Mouse (Mus musculus): ENCODE results near the gene Slc45a1.
"Not testable (repeated sequence)": the region's sequence is repeated elsewhere in the genome, so short reads cannot be mapped to it uniquely, and the experiment has no call there.

The Slc45a1 gene

GRCm38 (mm10) chr4:150603366-150604061, 48.5 kb downstream of the Slc45a1 start:
- no peak for DNase-seq (ENCODE audit: low spot score)

GRCm38 (mm10) chr4:150601489-150601888, 50.5 kb downstream of the Slc45a1 start:
- no peak for DNase-seq (ENCODE audit: low spot score)

DNA sequence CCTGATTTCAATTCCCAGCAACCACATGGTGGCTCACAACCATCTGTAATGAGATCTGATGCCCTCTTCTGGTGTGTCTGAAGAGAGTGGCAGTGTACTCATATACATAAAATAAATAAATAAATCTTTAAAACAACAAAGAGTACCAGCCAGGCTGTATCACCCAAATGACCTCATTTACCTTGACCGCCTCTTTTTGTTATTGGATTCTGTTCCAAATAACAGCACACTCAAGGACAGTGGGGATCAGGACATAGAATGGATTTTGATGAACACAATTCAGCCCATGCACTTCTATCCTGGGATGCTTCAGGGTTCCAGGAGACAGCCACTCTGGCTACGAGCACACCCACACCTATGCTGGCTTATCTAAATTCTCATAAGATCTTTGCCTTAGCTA, 51.5 kb downstream of the Slc45a1 start:
- not testable (repeated sequence) for DNase-seq (ENCODE audit: low spot score)

GRCm38 (mm10) chr4:150599119-150599992, 52.6 kb downstream of the Slc45a1 start:
- DNase-seq (ENCODE audit: low spot score) = no peak

GRCm38 (mm10) chr4:150598686-150599085, 53.3 kb downstream of the Slc45a1 start:
- no peak for DNase-seq (ENCODE audit: low spot score)

- no peak for DNase-seq (ENCODE audit: low spot score)
Measured at GRCm38 (mm10) chr4:150595991-150596390, 56.0 kb downstream of the Slc45a1 start.

GRCm38 (mm10) chr4:150595071-150595470, 56.9 kb downstream of the Slc45a1 start:
- no peak for DNase-seq (ENCODE audit: low spot score)

GRCm38 (mm10) chr4:150594298-150594829, 57.6 kb downstream of the Slc45a1 start:
- no peak for DNase-seq (ENCODE audit: low spot score)

GRCm38 (mm10) chr4:150593473-150594217, 58.3 kb downstream of the Slc45a1 start:
- no peak for DNase-seq (ENCODE audit: low spot score)

GRCm38 (mm10) chr4:150592087-150592486, 59.9 kb downstream of the Slc45a1 start:
- DNase-seq (ENCODE audit: low spot score) = no peak

- DNase-seq (ENCODE audit: low spot score) = no peak
Measured at GRCm38 (mm10) chr4:150591602-150592001, 60.4 kb downstream of the Slc45a1 start.

DNA sequence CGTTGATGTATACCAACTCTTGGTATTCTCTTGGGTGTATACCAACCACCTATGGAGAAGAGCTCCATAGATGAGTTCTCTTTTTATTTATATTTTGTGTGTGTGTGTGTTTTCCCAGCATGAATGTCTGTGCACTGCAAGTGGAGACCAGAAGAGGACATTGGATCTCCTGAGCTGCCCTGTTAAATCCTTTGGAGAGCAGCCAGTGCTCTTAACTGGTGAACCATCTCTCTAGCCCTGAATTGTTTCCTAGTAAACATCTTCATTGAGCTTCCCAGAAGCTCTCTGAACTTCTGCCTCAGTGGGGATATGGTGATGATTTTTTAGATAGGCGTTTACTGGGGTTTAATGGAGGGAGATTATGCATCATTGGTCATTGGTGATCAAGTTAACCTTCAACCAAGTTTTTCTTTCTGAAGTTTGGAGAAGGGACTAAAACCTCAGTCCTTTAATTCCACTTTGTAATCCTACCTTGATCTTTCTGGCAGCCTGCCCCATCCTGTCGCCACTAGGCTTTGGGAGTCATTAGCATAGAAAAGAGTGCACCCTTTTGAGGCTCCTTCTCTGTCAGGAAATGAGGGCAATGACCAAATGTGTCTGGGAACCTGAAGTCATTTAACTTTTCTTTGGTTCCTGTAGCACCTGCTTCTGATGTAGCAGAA, 61.2 kb downstream of the Slc45a1 start:
- no peak for DNase-seq (ENCODE audit: low spot score)

- no peak for DNase-seq (ENCODE audit: low spot score)
Measured at GRCm38 (mm10) chr4:150588300-150588621, 63.7 kb downstream of the Slc45a1 start.

DNA sequence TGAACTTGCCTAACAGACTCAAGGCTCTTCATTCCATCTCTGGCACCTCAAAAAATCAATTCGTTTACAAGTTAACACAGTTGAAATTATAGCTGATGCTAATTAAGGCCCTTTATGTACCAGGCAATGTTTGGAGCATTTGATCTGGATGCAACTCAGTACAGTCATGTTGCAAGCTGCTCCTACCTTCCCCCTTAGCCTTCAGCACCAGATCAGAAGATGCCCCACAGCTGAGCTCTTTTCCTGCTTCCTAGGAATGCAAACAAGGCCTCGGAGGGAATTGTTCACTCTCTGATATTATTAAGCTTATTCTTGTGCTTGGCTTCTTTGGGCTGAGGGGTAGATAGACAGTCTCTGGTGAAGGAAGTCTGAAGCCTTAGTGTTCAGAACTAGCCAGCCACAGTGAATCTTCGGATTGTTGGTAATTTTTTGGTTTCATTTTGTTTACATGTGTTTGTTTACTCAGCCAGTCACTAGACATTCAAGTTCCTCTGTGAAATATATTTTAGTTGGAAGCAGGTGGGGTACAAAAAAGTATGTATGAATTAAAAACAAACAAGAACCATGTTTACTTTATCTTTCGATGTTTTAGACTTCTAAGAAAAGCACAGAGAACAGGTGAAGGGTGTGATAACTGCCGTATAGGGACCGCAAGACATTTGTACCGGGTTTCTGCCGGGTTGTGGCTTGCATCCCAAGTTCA, 64.2 kb downstream of the Slc45a1 start:
- DNase-seq (ENCODE audit: low spot score) = no peak

DNA sequence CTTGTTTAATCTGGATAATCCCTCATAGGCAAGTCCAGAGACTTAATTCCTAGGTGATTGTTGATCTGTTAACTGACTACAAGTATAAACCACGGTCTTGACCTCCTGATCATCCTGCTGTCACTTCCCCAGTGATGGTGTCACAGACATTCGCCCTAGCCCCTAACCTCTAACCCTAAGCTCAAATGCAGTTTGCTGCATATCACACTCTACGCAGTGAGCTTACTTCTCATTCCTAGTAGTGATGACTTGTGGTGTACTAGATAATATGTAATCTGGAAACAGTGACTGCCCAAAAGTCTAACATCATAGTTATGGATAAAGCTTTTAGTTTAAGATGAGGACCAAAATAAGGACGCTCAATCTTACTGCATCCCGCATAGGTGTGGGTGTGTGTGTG, 65.7 kb downstream of the Slc45a1 start:
- no peak for DNase-seq (ENCODE audit: low spot score)

- DNase-seq (ENCODE audit: low spot score) = no peak
Measured at GRCm38 (mm10) chr4:150585800-150586199, 66.2 kb downstream of the Slc45a1 start.

DNA sequence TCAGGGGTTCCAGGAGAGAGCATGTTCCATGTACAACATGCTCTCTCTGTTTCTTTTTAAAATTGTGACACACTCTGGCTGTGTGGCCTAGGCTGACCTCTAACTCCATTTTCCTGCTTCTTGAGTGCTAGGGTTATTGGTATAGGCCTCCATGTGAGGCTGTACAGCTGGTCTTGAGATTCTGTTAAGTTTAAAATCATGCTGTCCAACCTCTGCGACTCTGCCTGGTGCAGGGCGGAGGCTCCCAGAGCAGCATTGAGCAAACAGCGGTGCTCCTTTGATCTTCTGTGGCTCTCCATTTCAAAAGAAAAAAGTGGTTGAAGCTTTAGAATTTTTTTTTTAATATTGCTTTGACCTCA, 68.2 kb downstream of the Slc45a1 start:
- no peak for DNase-seq (ENCODE audit: low spot score)

DNA sequence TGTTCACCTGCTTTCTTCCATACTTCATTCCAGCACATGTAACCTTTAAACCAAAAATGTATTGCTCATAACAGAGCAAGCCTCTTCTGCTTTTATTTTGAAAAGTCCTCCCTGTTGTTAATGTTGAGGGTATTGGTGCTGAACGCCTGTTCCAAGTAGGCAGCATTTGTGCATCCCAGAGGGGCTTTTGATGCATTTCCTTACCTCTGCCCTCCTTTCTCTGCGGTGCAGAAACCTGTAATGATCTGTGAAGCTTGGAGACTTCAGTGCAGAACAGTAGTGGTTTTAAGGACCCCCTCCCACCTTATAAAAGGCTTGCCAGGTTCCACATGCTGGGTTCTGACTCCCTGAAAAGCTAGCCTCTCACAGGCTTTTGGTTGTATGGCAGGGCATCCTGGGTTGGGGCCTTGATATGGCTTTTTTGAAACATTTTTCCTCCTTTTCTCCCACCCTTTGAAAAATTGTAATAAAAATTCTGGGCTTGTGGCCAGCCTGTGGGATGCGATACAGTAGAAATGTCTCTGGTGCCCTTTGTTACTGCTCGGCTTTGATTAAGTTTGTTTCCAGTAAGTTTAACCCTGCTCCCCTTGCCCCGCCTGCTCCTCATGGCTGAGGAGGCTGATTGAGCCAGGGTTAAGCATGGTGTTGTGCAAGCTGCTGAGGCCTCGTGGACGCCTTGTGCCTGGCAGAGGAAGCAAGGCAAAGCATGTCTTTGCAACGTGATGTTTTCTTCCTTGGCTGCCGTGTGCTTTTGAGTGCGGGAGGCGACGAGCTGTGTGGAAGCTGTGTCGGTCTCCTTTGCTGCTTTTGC, 68.8 kb downstream of the Slc45a1 start:
- peak; percentile 90 for DNase-seq (ENCODE audit: low spot score)

DNA sequence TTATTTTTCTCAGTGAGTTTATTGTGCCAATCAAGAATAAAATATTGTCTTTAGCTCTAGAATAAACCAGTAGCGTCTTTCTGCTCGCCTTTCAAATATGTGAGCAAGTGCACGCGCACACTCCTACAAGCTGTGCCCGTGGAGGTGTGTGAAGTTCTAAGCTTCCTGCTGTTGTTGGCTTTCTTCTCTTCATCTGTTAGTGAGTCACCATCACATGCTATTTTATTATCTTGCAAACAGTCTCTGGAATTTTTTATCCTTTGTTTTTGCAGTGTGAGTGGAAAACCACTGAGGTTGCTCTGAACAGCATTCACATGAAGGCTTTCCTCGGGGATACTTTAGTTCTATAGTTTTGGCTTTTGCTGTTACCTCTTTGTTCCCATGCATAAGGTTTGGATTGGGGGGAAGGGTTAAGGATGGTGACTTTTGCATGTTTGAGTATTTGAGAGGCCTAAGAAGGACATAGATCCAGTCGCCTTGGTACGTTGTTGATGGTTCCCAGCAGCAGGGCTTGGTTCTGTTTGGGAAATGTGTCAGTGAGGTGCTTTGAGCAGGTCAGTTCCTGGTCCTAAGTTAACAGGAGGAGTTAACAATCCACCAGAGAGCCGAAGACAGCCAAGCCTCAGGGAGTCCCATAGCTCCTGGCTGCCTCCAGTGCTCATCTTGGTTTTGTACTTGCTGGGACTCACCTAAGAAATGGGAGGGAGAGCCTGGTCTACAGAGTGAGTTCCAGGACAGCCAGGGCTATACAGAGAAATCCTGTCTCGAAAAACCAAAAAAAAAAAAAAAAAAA, 69.8 kb downstream of the Slc45a1 start:
- no peak for DNase-seq (ENCODE audit: low spot score)

All from ovary, adult 18-20 months (tissue).